Mouse (Mus musculus): ENCODE results near the gene Mgat4b.

The Mgat4b gene

DNA sequence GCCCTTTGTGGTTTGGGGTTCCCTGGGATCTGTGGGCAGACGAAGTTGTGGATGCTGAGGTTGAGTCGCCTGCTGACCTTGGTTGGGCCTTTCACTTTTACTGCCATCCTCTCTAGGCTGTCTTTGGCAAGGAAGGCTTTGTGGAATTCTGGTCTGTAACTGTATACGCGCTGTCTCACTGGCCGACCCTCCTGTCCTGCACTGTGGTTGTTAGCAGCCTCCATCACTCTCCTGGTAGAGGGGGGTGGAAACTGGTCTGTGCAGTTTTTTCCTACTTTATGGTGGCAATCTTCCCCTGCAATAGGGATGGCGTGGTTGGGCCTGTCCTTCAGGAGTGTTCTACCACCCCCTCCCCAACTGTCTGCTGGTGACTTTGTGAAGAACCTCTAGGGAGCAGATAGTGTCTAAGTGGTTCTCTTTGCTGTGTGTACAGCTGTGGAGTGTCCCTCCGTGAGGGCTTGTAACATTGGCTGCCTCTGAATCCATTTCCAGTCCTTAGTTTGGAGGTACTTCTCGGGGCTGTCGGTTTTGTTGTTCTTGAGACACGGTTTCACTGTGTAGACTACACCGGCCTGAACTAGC lies 42.1 kb downstream of the Mgat4b start:
- no peak for DNase-seq (ENCODE audit: low spot score)

DNA sequence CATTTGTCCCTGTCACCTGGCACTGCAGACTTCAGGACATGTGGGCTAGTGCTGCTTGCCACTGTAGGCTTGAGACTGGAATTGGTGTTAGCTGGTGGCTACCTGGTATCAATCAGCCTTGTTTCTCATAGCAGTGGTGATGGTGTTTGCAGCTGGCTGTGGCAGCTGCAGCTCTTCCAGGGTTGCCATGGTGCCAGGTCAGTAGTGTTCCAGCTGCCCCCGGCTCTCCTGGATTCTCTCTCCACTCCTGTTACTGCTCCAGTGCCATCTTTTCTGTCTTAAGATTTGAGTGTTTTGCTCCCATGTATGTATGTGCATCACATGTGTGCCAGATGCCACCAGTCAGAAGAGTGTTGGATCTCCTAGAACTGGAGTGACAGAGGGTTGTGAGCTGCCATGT lies 42.7 kb downstream of the Mgat4b start:
- no peak for DNase-seq (ENCODE audit: low spot score)

DNA sequence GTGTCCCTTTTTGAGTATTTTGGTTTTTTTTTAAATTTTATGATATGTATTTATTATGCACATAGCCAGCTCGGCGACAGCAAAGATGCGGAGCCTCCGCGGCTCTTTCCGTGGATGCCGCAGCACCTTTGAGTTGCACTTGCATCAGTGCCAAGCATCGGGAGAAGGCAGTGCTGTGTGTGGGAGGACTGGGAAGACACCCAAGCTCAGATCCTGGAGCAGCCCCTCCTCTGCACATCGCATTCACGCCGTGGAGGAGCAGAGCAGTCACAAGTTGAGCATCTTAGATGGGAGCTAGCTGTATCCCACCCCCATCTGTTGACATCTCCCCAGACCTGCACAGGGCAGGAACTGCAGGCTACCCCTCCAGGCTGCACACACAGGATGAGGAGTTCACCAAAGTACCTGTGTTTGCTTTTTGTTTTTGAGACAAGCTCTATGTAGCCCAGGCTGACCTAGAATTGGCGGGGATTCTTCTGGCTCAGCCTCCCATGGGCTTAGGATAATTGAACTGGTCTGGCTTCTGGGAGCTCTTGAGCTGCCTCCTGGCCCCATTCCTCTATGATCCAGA lies 43.4 kb downstream of the Mgat4b start:
- no peak for DNase-seq (ENCODE audit: low spot score)

GRCm38 (mm10) chr11:50256615-50257014 lies 45.9 kb downstream of the Mgat4b start:
- no peak for DNase-seq (ENCODE audit: low spot score)

DNA sequence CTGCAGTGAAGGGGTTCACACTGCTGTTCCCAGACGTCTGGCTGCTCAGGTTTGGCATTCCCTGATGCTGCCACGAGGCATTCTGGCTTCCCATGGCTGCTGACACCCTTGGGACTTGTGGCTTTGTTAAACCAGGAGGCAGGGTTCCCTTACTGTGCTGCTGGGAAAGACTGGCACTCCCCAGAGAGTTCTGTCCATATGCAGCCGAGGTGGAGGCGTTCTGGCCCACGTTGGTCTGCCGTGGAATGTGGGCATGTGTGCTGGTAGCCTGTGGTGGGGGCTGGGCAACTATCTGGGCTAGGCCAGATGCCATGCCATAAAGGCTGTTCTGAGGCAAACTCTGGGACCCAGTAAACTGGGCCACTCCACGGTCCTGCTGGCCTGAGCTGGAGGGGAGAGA lies 47.6 kb downstream of the Mgat4b start:
- DNase-seq (ENCODE audit: low spot score), result no peak

DNA sequence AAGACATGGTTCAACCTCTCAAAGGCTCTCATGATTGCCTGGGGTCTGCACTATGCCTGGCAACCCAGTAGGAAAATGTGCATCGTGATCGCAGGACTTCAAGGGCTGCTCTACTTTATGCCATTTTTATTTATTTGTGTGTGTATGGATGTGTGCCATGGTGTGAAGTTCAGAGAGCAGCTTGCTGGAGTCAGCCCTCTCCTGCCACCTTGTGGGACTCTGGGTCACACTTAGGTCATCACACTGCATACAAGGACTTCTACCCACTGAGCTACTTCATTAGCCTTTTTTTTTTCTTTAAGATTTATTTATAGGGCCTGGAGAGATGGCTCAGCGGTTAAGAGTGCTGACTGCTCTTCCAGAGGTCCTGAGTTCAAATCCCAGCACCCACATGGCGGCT lies 51.3 kb downstream of the Mgat4b start:
- DNase-seq (ENCODE audit: low spot score), result no peak

DNA sequence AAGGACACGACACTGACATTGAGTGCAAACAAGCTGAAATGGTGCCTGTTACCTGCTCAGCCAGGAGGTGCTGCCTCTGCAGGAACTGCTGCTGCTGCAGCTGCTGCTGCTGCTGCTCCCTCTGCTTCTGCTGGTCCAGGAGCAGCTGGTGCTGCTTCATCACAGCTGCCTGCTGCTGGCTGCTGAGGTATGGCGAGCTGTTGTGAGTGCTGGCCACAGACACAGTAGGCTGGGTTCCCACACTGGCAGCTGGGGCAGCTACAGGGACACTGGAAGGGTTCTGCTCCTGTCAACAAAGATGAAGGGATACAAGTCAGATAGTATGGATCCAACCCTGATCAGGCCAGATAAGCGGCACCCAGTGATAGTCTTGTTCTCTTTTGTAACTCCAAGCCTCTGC lies 52.5 kb downstream of the Mgat4b start:
- DNase-seq (ENCODE audit: low spot score), result no peak

GRCm38 (mm10) chr11:50265931-50266330 lies 55.2 kb downstream of the Mgat4b start:
- peak; percentile 24 for DNase-seq (ENCODE audit: low spot score)

- no peak for DNase-seq (ENCODE audit: low spot score)
Observed at GRCm38 (mm10) chr11:50266997-50267396, 56.3 kb downstream of the Mgat4b start.

DNA sequence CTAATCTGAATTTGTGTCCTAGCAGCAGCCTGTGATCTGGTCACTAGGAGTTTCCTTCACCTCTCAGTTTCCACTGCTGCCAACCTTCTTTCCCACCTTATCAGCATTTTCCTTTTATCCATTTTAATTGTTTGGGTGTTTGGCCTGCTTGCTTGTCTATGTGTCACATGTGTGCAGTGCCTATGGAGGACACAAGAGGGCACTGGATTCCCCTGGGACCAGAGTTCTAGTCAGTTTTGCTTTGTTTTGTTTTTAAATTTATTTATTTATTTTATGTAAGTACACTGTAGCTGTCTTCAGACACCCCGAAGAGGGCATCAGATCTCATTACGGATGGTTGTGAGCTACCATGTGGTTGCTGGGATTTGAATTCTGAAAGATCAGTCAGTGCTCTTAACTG lies 58.5 kb downstream of the Mgat4b start:
- peak; percentile 27 for DNase-seq (ENCODE audit: low spot score)

- DNase-seq (ENCODE audit: low spot score), result no peak
Observed at GRCm38 (mm10) chr11:50269885-50270284, 59.2 kb downstream of the Mgat4b start.

DNA sequence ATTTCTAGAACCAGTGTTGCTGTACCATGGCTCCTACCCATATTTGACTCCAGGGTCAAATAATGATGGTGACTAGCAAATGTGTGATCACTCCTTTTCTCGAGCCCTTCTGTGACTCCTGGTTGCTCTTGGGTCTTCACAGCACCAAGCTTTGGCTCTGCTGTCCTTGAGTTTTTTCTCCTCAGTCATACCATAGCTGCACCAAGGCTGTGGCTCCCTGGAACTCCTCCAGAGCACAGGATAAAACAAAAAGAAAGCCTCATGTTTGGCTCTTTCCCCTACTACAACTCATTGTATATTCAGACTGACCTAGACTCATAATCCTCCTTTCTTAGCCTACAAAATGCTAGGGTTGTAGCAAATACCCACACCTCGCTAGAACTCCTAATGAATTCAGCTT lies 62.1 kb downstream of the Mgat4b start:
- no peak for DNase-seq (ENCODE audit: low spot score)

DNA sequence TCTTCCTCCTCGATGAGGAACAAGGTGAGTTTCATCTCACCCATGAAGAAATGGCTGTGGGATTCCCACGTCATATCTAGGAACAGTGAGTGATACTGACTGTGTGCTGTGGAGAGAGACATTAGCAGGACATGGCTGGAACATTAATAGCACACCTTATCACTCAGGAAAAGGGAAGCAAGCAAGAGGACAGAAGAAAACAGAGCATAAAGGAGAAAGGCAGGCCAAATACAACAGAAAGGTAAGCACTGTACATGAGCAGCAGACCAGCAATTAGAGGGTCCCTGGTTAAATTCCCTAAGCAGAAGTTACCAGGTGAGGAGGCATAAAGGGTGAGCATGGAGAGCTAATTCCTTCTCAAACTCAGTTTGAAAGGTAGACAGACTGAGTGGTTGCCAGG lies 64.4 kb downstream of the Mgat4b start:
- DNase-seq (ENCODE audit: low spot score), result no peak

- peak; percentile 26 for DNase-seq (ENCODE audit: low spot score)
Observed at GRCm38 (mm10) chr11:50275568-50276151, 65.0 kb downstream of the Mgat4b start.

- no peak for DNase-seq (ENCODE audit: low spot score)
Observed at GRCm38 (mm10) chr11:50277025-50277424, 66.3 kb downstream of the Mgat4b start.

DNA sequence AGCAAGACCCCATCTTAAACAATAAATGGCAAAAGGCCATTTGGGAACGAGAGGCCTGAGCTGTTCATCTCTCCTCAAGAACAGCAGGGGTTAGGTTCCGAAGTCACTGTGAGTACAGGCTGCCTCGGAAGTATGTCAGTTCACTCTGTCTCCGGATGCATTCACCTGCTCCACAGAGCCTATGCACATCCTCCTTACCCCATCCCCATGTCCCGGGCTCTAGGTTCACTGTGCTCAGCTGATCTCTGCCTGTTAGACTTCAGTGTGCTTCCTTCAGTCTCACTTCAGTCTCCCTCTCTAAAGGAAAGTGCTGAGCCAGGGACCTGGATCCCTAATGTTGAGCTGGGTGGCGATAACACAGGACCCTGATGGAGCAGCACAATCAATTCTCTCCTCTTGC lies 67.0 kb downstream of the Mgat4b start:
- no peak for DNase-seq (ENCODE audit: low spot score)

DNA sequence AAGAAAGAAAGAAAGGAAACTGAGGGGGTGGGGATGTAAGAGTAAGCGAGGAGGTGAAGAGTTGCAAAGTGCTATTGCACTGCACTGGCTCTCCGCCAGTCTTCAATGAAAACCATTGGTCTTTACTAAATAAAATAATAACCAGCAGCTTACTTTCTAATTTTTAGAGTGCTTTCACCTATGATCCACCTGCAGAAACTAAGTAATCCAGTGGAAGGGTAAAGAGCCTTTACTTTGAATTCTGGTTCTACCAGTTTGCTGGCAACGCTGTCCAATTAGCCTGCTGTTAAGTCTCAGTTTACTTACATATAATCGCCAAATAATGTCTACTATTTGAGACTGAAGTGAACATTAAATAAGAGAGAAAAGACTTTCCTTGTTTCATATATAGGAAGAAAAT lies 68.3 kb downstream of the Mgat4b start:
- DNase-seq (ENCODE audit: low spot score), result no peak

DNA sequence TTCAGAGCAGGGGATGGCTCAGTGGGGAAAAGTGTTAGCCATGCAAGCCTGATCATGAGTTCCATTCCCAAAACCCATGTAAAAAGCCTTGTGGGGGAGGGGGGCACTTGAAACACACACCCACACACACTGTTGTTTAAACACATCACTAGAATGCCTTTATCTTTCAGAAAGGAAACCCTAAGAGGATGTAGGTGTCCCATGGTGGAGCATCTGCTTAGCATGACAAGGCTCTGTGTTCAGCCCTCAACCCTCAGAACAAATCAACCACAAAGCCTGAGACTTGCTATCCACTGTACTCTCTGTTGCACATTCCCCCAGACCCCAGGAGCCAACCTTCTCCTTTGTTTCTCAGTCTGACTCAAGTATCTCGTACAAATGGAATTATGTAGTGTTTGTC lies 69.4 kb downstream of the Mgat4b start:
- DNase-seq (ENCODE audit: low spot score), result no peak
